Mouse (Mus musculus): Measurements from ENCODE around the gene Fbxl18.

DNA sequence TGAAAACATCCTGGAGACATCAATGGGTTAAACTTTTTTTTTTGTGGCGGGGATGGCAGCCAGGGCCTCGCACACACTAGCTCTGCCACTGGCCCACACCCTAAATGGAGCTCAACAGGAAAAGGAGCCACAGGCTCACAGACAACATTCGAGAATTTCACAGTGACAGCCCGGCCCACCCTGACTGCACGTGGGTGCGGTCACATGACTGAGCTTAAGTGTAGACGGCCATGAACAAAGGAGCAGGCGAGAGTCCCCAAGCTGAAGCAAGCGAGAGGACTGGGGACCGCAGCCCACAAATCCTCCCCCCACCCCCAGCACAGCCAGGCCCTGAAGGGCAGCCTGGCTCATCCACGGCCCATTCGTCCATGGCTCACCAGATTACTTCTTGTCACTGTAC is 23.5 kb downstream of the Fbxl18 start:
- TF ChIP-seq CTCF (conservative IDR thresholded peaks at IDR 0.05; ENCODE audit: insufficient read depth, insufficient read length, low read depth, low read length) (no peak), POLR2A (IDR thresholded peaks at IDR 0.05; ENCODE audit: low read depth, low read length) (no peak)

Measured in kidney, adult 2 months (tissue).